Mouse (Mus musculus) small intestine, adult 2 months (tissue): ENCODE measurements around the gene Arih2. TPM values are rescaled to one million over a fixed set of nuclear protein-coding genes. Genes with fewer than 3 reads are reported as not detected.
A peak's percentile ranks its signal among the peaks of the same experiment; 100 is the strongest.
"Not testable (repeated sequence)": the region's sequence is repeated elsewhere in the genome, so short reads cannot be mapped to it uniquely, and the experiment has no call there.

ENCODE experiments used
- H3K27ac ChIP-seq: fragments of 200-500 bp; 2 replicates; pipeline ENCODE4 v1.5.1; 2012; ENCODE audit warnings: low read depth, low read length, control low read depth, inconsistent platforms; ENCODE audit not compliant: insufficient read depth
- H3K27me3 ChIP-seq: fragments of 200-500 bp; 2 replicates; pipeline ENCODE4 v1.6.1; 2012; ENCODE audit warnings: mild to moderate bottlenecking, moderate library complexity, low read length, inconsistent platforms; ENCODE audit not compliant: control insufficient read depth, insufficient read depth
- H3K36me3 ChIP-seq: fragments of 200-500 bp; 2 replicates; pipeline ENCODE4 v1.6.1; 2012; ENCODE audit warnings: mild to moderate bottlenecking, low read length, control low read depth, inconsistent platforms; ENCODE audit not compliant: control insufficient read depth, insufficient read depth
- H3K4me1 ChIP-seq: fragments of 200-500 bp; 2 replicates; pipeline ENCODE4 v1.6.1; 2012; ENCODE audit warnings: low read length, inconsistent platforms, mixed read lengths; ENCODE audit not compliant: control insufficient read depth, insufficient read depth, insufficient read length
- H3K4me3 ChIP-seq: fragments of 200-500 bp; 2 replicates; pipeline ENCODE4 v1.5.1; 2012; ENCODE audit warnings: low read depth, mild to moderate bottlenecking, control low read depth, inconsistent platforms, low read length, moderate library complexity
- CTCF ChIP-seq: fragments of 200-500 bp; IDR thresholded peaks from 2 replicates; pipeline ENCODE4 v1.5.1; 2012; ENCODE audit warnings: low read depth, mild to moderate bottlenecking, control low read depth, inconsistent platforms, low read length, moderate library complexity, mixed read lengths; ENCODE audit not compliant: insufficient replicate concordance, insufficient read length; ENCODE audit errors: extremely low read depth
- POLR2A ChIP-seq: fragments of 200-500 bp; IDR thresholded peaks from 2 replicates; pipeline ENCODE4 v1.6.1; 2012; ENCODE audit warnings: low read depth, mild to moderate bottlenecking, control low read depth, inconsistent platforms, low read length, moderate library complexity
- WGBS: fragments of 180-500 bp; shearing (Covaris S2); methylation state at CpG from one replicate; pipeline ENCODE4 v1.1.7; 2018; 5-methylcytosine and 5-hydroxymethylcytosine counted together
- polyA plus RNA-seq: library from polyadenylated mRNA; depleted of rRNA; stranded (reverse); fragments of >200 nt; gene quantifications from 2 replicates; pipeline ENCODE4 v1.2.3, GENCODE M21; 2012

Arih2 gene
- polyA plus RNA-seq, 1 experiment: 22.4 TPM

GRCm38 (mm10) chr9:108628141-108628540, 21.0 kb downstream of the Arih2 start:
- WGBS: 74% methylated on average over 4 of the region's 4 CpGs
- no peak for TF ChIP-seq CTCF
- TF ChIP-seq POLR2A: no peak
- Histone ChIP-seq H3K27me3 (no peaks in the 10 kb centered on the region), H3K4me3 (no peak overlapping the region), H3K4me1 (0 out of 2 replicates have a peak, but pooled peaks cover 2% of the 10 kb centered on the region), H3K27ac (no peak overlapping the region), H3K36me3 (peaks cover 21% of the 10 kb centered on the region)

GRCm38 (mm10) chr9:108626498-108626897, 22.7 kb downstream of the Arih2 start:
- Histone ChIP-seq H3K36me3 (peaks cover 23% of the 10 kb centered on the region), H3K27ac (no peak overlapping the region), H3K4me3 (no peak overlapping the region), H3K4me1 (0 out of 2 replicates have a peak, but pooled peaks cover 2% of the 10 kb centered on the region), H3K27me3 (no peaks in the 10 kb centered on the region)
- WGBS: 52% methylated on average over 2 of the region's 2 CpGs
- TF ChIP-seq CTCF: no peak
- no peak for TF ChIP-seq POLR2A

- peaks cover 63% of the 10 kb centered on the region for H3K36me3 ChIP-seq
- H3K27ac ChIP-seq: no peak overlapping the region
- no peaks in the 10 kb centered on the region for H3K4me1 ChIP-seq
- WGBS: 82% methylated on average over 1 of the region's 1 CpGs
- TF ChIP-seq POLR2A: no peak
- no peak for TF ChIP-seq CTCF
- no peak overlapping the region for H3K4me3 ChIP-seq
- H3K27me3 ChIP-seq: no peaks in the 10 kb centered on the region
These were observed 31.9 kb downstream of the Arih2 start for GRCm38 (mm10) chr9:108617301-108617700.

- TF ChIP-seq CTCF (no peak), POLR2A (no peak)
- H3K27me3 ChIP-seq: no peaks in the 10 kb centered on the region
- no peak overlapping the region for H3K4me3 ChIP-seq
- H3K27ac ChIP-seq: no peak overlapping the region
- H3K4me1 ChIP-seq: peaks cover 7% of the 10 kb centered on the region
- H3K36me3 ChIP-seq: peaks cover 67% of the 10 kb centered on the region
- 96% methylated on average over 10 of the region's 10 CpGs for WGBS
These were observed 37.7 kb downstream of the Arih2 start for GRCm38 (mm10) chr9:108611488-108611887.

GRCm38 (mm10) chr9:108608889-108609288, 40.3 kb downstream of the Arih2 start:
- Histone ChIP-seq H3K4me3 (no peak overlapping the region), H3K27me3 (no peaks in the 10 kb centered on the region), H3K36me3 (peaks cover 66% of the 10 kb centered on the region), H3K4me1 (peaks cover 7% of the 10 kb centered on the region), H3K27ac (no peak overlapping the region)
- WGBS: 40% methylated on average over 4 of the region's 4 CpGs
- TF ChIP-seq POLR2A (no peak), CTCF (no peak)

GRCm38 (mm10) chr9:108607929-108608328, 41.3 kb downstream of the Arih2 start:
- H3K27me3 ChIP-seq, H3K4me1 ChIP-seq, H3K4me3 ChIP-seq: not testable (repeated sequence)
- peak overlapping the region; percentile 64 for H3K27ac ChIP-seq
- H3K36me3 ChIP-seq: peaks cover 67% of the 10 kb centered on the region
- 24% methylated on average over 5 of the region's 5 CpGs for WGBS

DNA sequence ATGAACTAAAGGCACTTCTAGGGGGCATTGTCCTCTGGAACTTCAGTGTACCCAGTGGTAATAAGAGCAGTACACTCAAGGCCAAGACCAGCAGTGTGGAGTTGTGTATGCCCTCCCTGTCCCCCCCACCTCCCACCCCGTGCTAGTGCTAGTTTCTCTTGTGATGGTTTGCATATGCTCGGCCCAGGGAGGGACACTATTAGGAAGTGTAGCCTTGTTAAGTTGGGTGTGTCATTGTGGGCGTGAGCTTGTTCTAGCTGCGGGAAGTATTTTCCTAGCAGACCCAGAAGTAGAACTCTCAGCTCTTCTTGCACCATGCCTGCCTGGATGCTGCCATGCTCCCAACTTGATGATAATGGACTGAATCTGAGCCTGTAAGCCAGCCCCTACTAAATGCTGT, 47.2 kb downstream of the Arih2 start:
- no peak overlapping the region for H3K4me3 ChIP-seq
- TF ChIP-seq CTCF: no peak
- no peak for TF ChIP-seq POLR2A
- H3K27me3 ChIP-seq: no peaks in the 10 kb centered on the region
- WGBS: 21% methylated on average over 4 of the region's 4 CpGs
- H3K36me3 ChIP-seq: peaks cover 31% of the 10 kb centered on the region
- no peak overlapping the region for H3K27ac ChIP-seq
- peaks cover 1% of the 10 kb centered on the region for H3K4me1 ChIP-seq

DNA sequence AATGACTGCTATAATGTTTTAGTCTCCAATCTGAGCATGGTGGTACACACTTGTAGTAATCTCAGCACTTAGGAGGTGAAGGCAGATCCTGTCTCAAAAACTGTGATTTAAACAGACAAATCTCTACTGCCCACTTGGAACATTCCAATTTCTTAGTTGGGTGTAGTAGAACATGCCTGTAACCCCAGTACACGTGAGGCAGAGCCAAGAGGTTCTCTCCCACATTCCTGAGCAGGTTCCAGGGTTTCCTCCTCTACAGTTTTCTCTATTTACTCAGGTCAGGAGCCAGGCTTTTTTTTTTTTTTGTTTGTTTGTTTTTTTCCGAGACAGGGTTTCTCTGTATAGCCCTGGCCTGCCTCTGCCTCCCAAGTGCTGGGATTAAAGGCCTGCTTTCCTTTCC, 49.2 kb downstream of the Arih2 start:
- no peak overlapping the region for H3K27ac ChIP-seq
- WGBS: 11% methylated on average over 2 of the region's 2 CpGs

More for the DNA sequence above, 49.2 kb downstream of the Arih2 start:
- peaks cover 3% of the 10 kb centered on the region for H3K4me1 ChIP-seq
- H3K36me3 ChIP-seq: peaks cover 17% of the 10 kb centered on the region
- no peak for TF ChIP-seq CTCF
- TF ChIP-seq POLR2A: no peak
- H3K4me3 ChIP-seq: no peak overlapping the region
- no peaks in the 10 kb centered on the region for H3K27me3 ChIP-seq
